Mouse (Mus musculus): ENCODE results near the gene Kansl2. TPM values are rescaled to one million over a fixed set of nuclear protein-coding genes. Genes with fewer than 3 reads are reported as not detected.

Gene Kansl2
- polyA plus RNA-seq, 1 experiment from 2014 or later, result 151 TPM

GRCm38 (mm10) chr15:98482701-98483100 is 51.4 kb downstream of the Kansl2 start, which contains the start of gene Lalba:
TSS of gene Lalba (minus strand) at chr15:98482721.
- H3K9me3 ChIP-seq, result no peaks in the 10 kb centered on the region
- no peaks in the 10 kb centered on the region for H3K36me3 ChIP-seq (replicated peaks)
- 0 out of 2 replicates have a peak, but pooled peaks cover 6% of the 10 kb centered on the region for H3K4me1 ChIP-seq
- DNase-seq (ENCODE audit: low spot score), result no peak
- 58% methylated on average over 3 of the region's 3 CpGs for WGBS
- H3K27ac ChIP-seq (replicated peaks), result no peak within 1 kb of the TSS
- H3K27me3 ChIP-seq (replicated peaks; ENCODE audit: low read depth, poor library complexity, severe bottlenecking), result no peaks in the 10 kb centered on the region
- H3K4me3 ChIP-seq, result no peak within 1 kb of the TSS

GRCm38 (mm10) chr15:98479568-98480102 is 54.4 kb downstream of the Kansl2 start:
- no peaks in the 10 kb centered on the region for H3K27me3 ChIP-seq (replicated peaks; ENCODE audit: low read depth, poor library complexity, severe bottlenecking)
- no peaks in the 10 kb centered on the region for H3K9me3 ChIP-seq
- no peak overlapping the region for H3K27ac ChIP-seq (replicated peaks)
- 78% methylated on average over 7 of the region's 7 CpGs for WGBS
- no peaks in the 10 kb centered on the region for H3K36me3 ChIP-seq (replicated peaks)
- no peak overlapping the region for H3K4me3 ChIP-seq
- 0 out of 2 replicates have a peak, but pooled peaks cover 6% of the 10 kb centered on the region for H3K4me1 ChIP-seq
- DNase-seq (ENCODE audit: low spot score), result no peak

DNA sequence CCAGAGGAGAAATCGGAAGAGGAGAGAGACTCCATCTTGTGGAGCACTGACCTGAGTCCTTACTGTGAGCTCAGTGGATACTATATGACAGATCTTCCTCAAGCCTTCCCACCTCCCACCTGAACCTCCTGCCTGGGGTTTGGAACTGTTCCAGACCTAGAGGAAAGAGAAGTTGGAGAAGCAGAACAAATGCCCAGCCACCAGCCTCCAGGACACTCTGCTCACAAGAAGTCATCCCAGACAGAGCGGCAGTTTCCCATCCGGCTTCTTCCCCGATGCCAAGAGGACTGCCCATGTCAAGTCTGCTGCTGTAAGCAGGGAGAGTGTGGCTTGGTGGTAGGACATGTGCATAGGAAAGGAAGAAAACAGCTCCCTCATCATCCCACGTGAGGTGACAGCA is 57.8 kb downstream of the Kansl2 start:
- Histone ChIP-seq H3K36me3 (replicated peaks) (no peaks in the 10 kb centered on the region), H3K27me3 (replicated peaks; ENCODE audit: low read depth, poor library complexity, severe bottlenecking) (no peaks in the 10 kb centered on the region), H3K4me3 (no peak overlapping the region), H3K9me3 (no peaks in the 10 kb centered on the region), H3K27ac (replicated peaks) (no peak overlapping the region), H3K4me1 (no peaks in the 10 kb centered on the region)
- DNase-seq (ENCODE audit: low spot score), result no peak
- 82% methylated on average over 5 of the region's 5 CpGs for WGBS

DNA sequence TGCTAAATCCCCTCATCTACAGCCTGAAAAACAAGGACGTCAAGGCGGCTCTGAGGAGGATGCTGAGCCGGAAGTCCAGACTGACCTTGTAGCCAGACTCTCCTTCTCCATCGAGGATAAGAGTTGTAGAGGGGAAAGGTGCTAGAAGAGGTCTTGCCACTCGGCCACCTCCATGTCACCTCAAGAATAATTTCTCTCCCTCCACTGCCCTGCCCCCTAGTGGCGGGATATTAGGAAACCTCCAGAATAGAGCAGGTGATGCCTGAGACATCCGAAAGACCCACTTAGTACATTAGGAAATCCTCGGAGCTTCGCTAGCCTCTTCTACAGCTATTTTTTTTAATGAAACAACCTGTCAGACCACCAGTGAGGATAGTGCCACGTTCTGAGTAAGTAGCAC is 58.7 kb downstream of the Kansl2 start:
- Histone ChIP-seq H3K4me1 (no peaks in the 10 kb centered on the region), H3K36me3 (replicated peaks) (no peaks in the 10 kb centered on the region), H3K4me3 (no peak overlapping the region), H3K27ac (replicated peaks) (no peak overlapping the region), H3K9me3 (no peaks in the 10 kb centered on the region), H3K27me3 (replicated peaks; ENCODE audit: low read depth, poor library complexity, severe bottlenecking) (no peaks in the 10 kb centered on the region)
- WGBS, result 54% methylated on average over 10 of the region's 10 CpGs
- DNase-seq (ENCODE audit: low spot score), result peak; percentile 54

DNA sequence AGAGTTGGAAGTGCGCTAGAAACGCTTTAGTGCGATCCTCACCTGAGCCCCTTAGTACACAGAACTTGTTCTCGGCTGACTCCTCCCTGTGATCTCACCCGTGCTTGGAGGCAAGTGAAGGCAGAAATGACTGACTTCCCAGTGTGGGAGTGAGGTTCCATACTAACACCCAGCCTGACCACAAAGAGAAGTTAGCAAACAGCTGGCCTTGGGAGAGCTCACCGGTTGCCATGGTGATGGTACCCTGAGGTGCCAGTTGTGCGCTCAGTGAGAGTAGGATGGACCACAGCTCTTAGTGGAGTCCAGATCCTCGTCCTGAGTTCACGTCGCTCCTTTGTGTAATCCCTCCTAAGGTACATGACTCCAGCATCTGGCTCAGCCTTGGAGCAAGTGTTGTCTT is 59.1 kb downstream of the Kansl2 start:
- no peak for DNase-seq (ENCODE audit: low spot score)
- H3K4me1 ChIP-seq, result no peaks in the 10 kb centered on the region
- WGBS, result 83% methylated on average over 10 of the region's 10 CpGs
- no peaks in the 10 kb centered on the region for H3K36me3 ChIP-seq (replicated peaks)
- H3K27ac ChIP-seq (replicated peaks), result no peak overlapping the region
- no peak overlapping the region for H3K4me3 ChIP-seq
- H3K9me3 ChIP-seq, result no peaks in the 10 kb centered on the region
- H3K27me3 ChIP-seq (replicated peaks; ENCODE audit: low read depth, poor library complexity, severe bottlenecking), result no peaks in the 10 kb centered on the region

DNA sequence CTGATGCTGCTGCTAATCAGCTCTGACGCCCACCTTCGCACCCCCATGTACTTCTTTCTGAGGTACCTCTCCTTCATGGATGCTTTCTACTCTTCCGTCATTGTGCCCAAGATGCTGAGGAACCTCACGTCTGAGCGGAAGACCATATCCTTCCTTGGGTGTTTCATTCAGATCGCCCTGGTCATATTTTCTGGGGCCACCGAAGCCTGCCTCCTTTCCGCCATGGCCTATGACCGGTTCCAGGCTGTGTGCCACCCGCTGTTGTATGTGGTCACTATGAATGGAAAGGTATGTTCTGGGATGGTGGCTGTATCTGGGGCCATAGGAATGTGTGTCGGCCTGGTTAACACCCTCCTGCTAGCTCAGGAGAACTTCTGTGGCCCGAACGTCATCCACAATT is 62.5 kb downstream of the Kansl2 start:
- H3K36me3 ChIP-seq (replicated peaks), result no peaks in the 10 kb centered on the region
- H3K4me3 ChIP-seq, result no peak overlapping the region
- H3K27ac ChIP-seq (replicated peaks), result no peak overlapping the region
- no peaks in the 10 kb centered on the region for H3K4me1 ChIP-seq
- H3K27me3 ChIP-seq (replicated peaks; ENCODE audit: low read depth, poor library complexity, severe bottlenecking), result no peaks in the 10 kb centered on the region
- WGBS, result 89% methylated on average over 13 of the region's 13 CpGs
- no peak for DNase-seq (ENCODE audit: low spot score)
- no peaks in the 10 kb centered on the region for H3K9me3 ChIP-seq

DNA sequence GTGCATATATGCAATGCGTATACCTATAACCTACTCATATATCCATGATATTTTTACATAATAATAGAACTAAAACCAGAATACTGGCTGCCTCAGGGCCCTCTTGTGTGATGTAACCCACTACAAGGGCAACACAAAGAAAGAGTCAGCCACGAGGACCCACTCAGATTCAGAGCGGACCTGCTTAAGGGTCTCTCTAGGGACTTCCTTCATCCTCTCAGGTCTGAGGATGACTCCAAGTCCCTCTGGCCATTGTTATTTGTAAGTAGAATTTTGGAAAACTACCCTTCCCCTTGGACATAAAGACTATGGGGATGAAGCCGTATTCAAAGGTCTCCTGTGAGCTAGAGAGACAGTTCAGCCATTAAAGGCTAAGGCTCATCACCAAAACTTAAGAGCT is 64.5 kb downstream of the Kansl2 start, which contains the start of gene OR5BS1P:
Gene OR5BS1P (plus strand): TSS at position 301 of the 400 bp plus-strand sequence.
- WGBS, result 88% methylated on average over 4 of the region's 4 CpGs
- no peak within 1 kb of the TSS for H3K4me3 ChIP-seq
- no peak for DNase-seq (ENCODE audit: low spot score)
- H3K9me3 ChIP-seq, result no peaks in the 10 kb centered on the region
- H3K27ac ChIP-seq (replicated peaks), result no peak within 1 kb of the TSS
- H3K36me3 ChIP-seq (replicated peaks), result no peaks in the 10 kb centered on the region
- H3K4me1 ChIP-seq, result no peaks in the 10 kb centered on the region
- no peaks in the 10 kb centered on the region for H3K27me3 ChIP-seq (replicated peaks; ENCODE audit: low read depth, poor library complexity, severe bottlenecking)

Small RNA genes within 50 kb of the gene (microRNA-seq; reads per million reads assigned to microRNA genes)
- not detected for gene Mir1291

Other genes with a start within 250 kb of the Kansl2 start
- gene Zfp641, start 238.1 kb downstream of the Kansl2 start, polyA plus RNA-seq (2016; fragmentation: Nextera tagmentation; extraction: Ambion mirVana), result 0.44 and 0.52 TPM in 2 replicates
- not detected in 2 replicates for gene Olfr285, start 216.9 kb downstream of the Kansl2 start, polyA plus RNA-seq (2016; fragmentation: Nextera tagmentation; extraction: Ambion mirVana)
- gene Olfr284, start 193.3 kb downstream of the Kansl2 start, polyA plus RNA-seq (2016; fragmentation: Nextera tagmentation; extraction: Ambion mirVana), result not detected in 2 replicates
- gene Olfr283, start 153.3 kb downstream of the Kansl2 start, polyA plus RNA-seq (2016; fragmentation: Nextera tagmentation; extraction: Ambion mirVana), result not detected in 2 replicates
- not detected in 2 replicates for gene Olfr282, start 103.0 kb downstream of the Kansl2 start, polyA plus RNA-seq (2016; fragmentation: Nextera tagmentation; extraction: Ambion mirVana)
- gene Olfr281, start 81.7 kb downstream of the Kansl2 start, polyA plus RNA-seq (2016; fragmentation: Nextera tagmentation; extraction: Ambion mirVana), result not detected in 2 replicates
- not detected in 2 replicates for gene OR5BS1P, start 64.4 kb downstream of the Kansl2 start, polyA plus RNA-seq (2016; fragmentation: Nextera tagmentation; extraction: Ambion mirVana)
- gene Lalba, start 51.5 kb downstream of the Kansl2 start, polyA plus RNA-seq (2016; fragmentation: Nextera tagmentation; extraction: Ambion mirVana), result 0.20 and 0.26 TPM in 2 replicates
- not detected in 2 replicates for gene Olfr279, start 41.9 kb downstream of the Kansl2 start, polyA plus RNA-seq (2016; fragmentation: Nextera tagmentation; extraction: Ambion mirVana)
- gene Ccnt1, start 36.7 kb upstream of the Kansl2 start, polyA plus RNA-seq (2016; fragmentation: Nextera tagmentation; extraction: Ambion mirVana), result 64.5 and 64.6 TPM in 2 replicates
- 0.39 TPM in 1 of 2 replicates, not detected in the other for gene 4930415O20Rik, start 36.7 kb upstream of the Kansl2 start, polyA plus RNA-seq (2016; fragmentation: Nextera tagmentation; extraction: Ambion mirVana)
- gene Adcy6, start 75.8 kb upstream of the Kansl2 start, polyA plus RNA-seq (2016; fragmentation: Nextera tagmentation; extraction: Ambion mirVana), result 11.6 and 14.0 TPM in 2 replicates
- 32.3 and 37.0 TPM in 2 replicates for gene Cacnb3, start 96.6 kb upstream of the Kansl2 start, polyA plus RNA-seq (2016; fragmentation: Nextera tagmentation; extraction: Ambion mirVana)
- gene Ddx23, start 128.6 kb upstream of the Kansl2 start, polyA plus RNA-seq (2016; fragmentation: Nextera tagmentation; extraction: Ambion mirVana), result 31.2 and 32.1 TPM in 2 replicates
- gene Rnd1, start 143.2 kb upstream of the Kansl2 start, polyA plus RNA-seq (2016; fragmentation: Nextera tagmentation; extraction: Ambion mirVana), result 0.88 and 1.5 TPM in 2 replicates
- 0.60 and 0.80 TPM in 2 replicates for gene Ccdc65, start 173.9 kb upstream of the Kansl2 start, polyA plus RNA-seq (2016; fragmentation: Nextera tagmentation; extraction: Ambion mirVana)
- gene Fkbp11, start 193.9 kb upstream of the Kansl2 start, polyA plus RNA-seq (2016; fragmentation: Nextera tagmentation; extraction: Ambion mirVana), result 23.2 and 26.3 TPM in 2 replicates
- gene Arf3, start 228.9 kb upstream of the Kansl2 start, polyA plus RNA-seq (2016; fragmentation: Nextera tagmentation; extraction: Ambion mirVana), result 41.6 and 43.1 TPM in 2 replicates
- 0.34 and 0.40 TPM in 2 replicates for gene Wnt10b, start 243.9 kb upstream of the Kansl2 start, polyA plus RNA-seq (2016; fragmentation: Nextera tagmentation; extraction: Ambion mirVana)

All from embryonic facial prominence, embryonic 10.5 days (tissue).